ENCODE assay signal across 21 mouse cellular contexts in the genomic region with DNA sequence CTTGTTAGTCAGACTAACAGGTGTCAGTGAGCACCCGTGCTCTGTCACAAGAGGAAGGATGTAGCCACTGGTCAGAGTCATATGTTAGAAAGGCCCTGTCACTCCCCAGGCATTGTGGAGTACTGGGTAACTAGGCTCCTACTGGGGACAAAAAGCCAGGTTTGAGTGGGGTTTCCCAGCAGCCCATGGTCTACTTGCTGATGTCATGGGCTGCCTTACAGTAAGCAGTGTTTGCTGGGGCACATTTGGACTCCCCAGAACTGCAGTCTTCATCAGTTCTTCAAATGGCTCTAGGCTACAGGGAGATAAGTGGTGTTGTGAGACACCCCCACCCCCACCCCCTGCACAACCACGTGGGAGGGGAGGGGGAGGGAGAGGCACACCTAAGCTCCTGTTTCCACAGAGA. TPM values are rescaled to one million over a fixed set of nuclear protein-coding genes. Genes with fewer than 3 reads are reported as not detected.
DNase-seq lines count a peak whose midpoint lies in the region; ATAC-seq and TF ChIP-seq lines count a peak whose summit lies in the region.
"Had no signal": no experiment of that assay in that cellular context is flagged by ENCODE, and none has a peak within 500 bp of the region (broad histone marks: within the 10 kb centered on the region; RNA-seq: fewer than 3 reads in every experiment).

No protein-coding gene starts in this region.

- no peak overlapping the region for H3K9ac ChIP-seq in MEL (ENCODE audit: control insufficient read depth, low read depth, low read length, poor library complexity, severe bottlenecking)
- no peak overlapping the region for H3K9ac ChIP-seq in intestine, embryonic 16.5 days (ENCODE audit: low read depth, low read length)
- H3K9ac ChIP-seq: embryonic facial prominence, embryonic 12.5 days; limb, embryonic 13.5 days; midbrain, embryonic 13.5 days had no signal

- H3K27me3 ChIP-seq in spleen, adult 2 months (ENCODE audit: control insufficient read depth, insufficient read depth, low read length), result no peaks in the 10 kb centered on the region
- no peaks in the 10 kb centered on the region for H3K27me3 ChIP-seq in MEL (ENCODE audit: control insufficient read depth in 1 of 2, insufficient read depth in 2 of 2, low read length in 2 of 2)
- no peaks in the 10 kb centered on the region for H3K27me3 ChIP-seq in intestine, embryonic 16.5 days (replicated peaks; ENCODE audit: control insufficient read depth, insufficient read depth, low read length)
- H3K27me3 ChIP-seq: embryonic facial prominence, embryonic 12.5 days; limb, embryonic 13.5 days; midbrain, embryonic 13.5 days; Patski had no signal

- H3K9me3 ChIP-seq in MEL (replicated peaks; ENCODE audit: insufficient read depth, low read length), result no peaks in the 10 kb centered on the region
- no peaks in the 10 kb centered on the region for H3K9me3 ChIP-seq in intestine, embryonic 16.5 days (ENCODE audit: control insufficient read depth, low read length)
- H3K9me3 ChIP-seq: embryonic facial prominence, embryonic 12.5 days; limb, embryonic 13.5 days; midbrain, embryonic 13.5 days had no signal

- H3K36me3 ChIP-seq in spleen, adult 2 months (ENCODE audit: control insufficient read depth, insufficient read depth, low read length), result no peaks in the 10 kb centered on the region
- no peaks in the 10 kb centered on the region for H3K36me3 ChIP-seq in MEL (ENCODE audit: control insufficient read depth in 1 of 2, insufficient read depth in 2 of 2, low read length in 2 of 2)
- H3K36me3 ChIP-seq in intestine, embryonic 16.5 days (ENCODE audit: control insufficient read depth, insufficient read depth, low read length), result no peaks in the 10 kb centered on the region
- H3K36me3 ChIP-seq: embryonic facial prominence, embryonic 12.5 days; limb, embryonic 13.5 days; midbrain, embryonic 13.5 days had no signal

- TF ChIP-seq EP300 in MEL (IDR thresholded peaks at IDR 0.05; ENCODE audit: low read depth in 1 of 2, low read length in 2 of 2), result no peak

- peak; percentile 34 for ATAC-seq in inflammation-experienced regulatory T-cells, adult 6 months
- ATAC-seq in intestine, embryonic 16.5 days, result no peak
- ATAC-seq: midbrain, embryonic 13.5 days; Patski had no signal

- peaks cover 58% of the 10 kb centered on the region for H3K4me1 ChIP-seq in spleen, adult 2 months (ENCODE audit: control insufficient read depth, insufficient read depth, insufficient read length)
- H3K4me1 ChIP-seq in MEL (ENCODE audit: control insufficient read depth in 1 of 2, insufficient read depth in 2 of 2, low read length in 2 of 2), result no peaks in the 10 kb centered on the region
- H3K4me1 ChIP-seq in intestine, embryonic 16.5 days (ENCODE audit: control insufficient read depth, insufficient read depth, low read length), result no peaks in the 10 kb centered on the region
- H3K4me1 ChIP-seq: embryonic facial prominence, embryonic 12.5 days; midbrain, embryonic 13.5 days had no signal

- no peaks in the 10 kb centered on the region for H3K79me2 ChIP-seq in MEL (ENCODE audit: control insufficient read depth, insufficient read depth, low read length, poor library complexity)

- WGBS in spleen, adult 2 months, result 3% methylated on average over 2 of the region's 2 CpGs
- 31% methylated on average over 2 of the region's 2 CpGs for WGBS in intestine, embryonic 16.5 days

- no peak for TF ChIP-seq CTCF in spleen, adult 2 months (IDR thresholded peaks at IDR 0.05; ENCODE audit: extremely low read depth, insufficient read depth, insufficient read length, insufficient replicate concordance)
- TF ChIP-seq CTCF in MEL (IDR thresholded peaks at IDR 0.05 in 2 of 3, conservative IDR thresholded peaks at IDR 0.05 in 1 of 3; ENCODE audit: control insufficient read depth in 1 of 3, insufficient read depth in 1 of 3, low read depth in 2 of 3, low read length in 3 of 3, poor library complexity in 1 of 3, severe bottlenecking in 1 of 3), result no peak

- TF ChIP-seq POLR2A in spleen, adult 2 months (IDR thresholded peaks at IDR 0.05; ENCODE audit: low read depth, low read length), result no peak
- no peak for TF ChIP-seq POLR2A in MEL (IDR thresholded peaks at IDR 0.05; ENCODE audit: control insufficient read depth in 1 of 2, insufficient read depth in 1 of 2, low read depth in 1 of 2, low read length in 2 of 2, poor library complexity in 1 of 2)

- H3K4me2 ChIP-seq in intestine, embryonic 16.5 days (ENCODE audit: low read depth, low read length), result no peak overlapping the region
- H3K4me2 ChIP-seq: embryonic facial prominence, embryonic 12.5 days; limb, embryonic 13.5 days; midbrain, embryonic 13.5 days had no signal

- peak overlapping the region; percentile 73 for H3K27ac ChIP-seq in spleen, adult 2 months (ENCODE audit: insufficient read depth, low read length)
- no peak overlapping the region for H3K27ac ChIP-seq in MEL (ENCODE audit: control insufficient read depth, low read depth, low read length)
- no peak overlapping the region for H3K27ac ChIP-seq in intestine, embryonic 16.5 days (ENCODE audit: low read length)
- H3K27ac ChIP-seq: embryonic facial prominence, embryonic 12.5 days; gastrocnemius, adult 2 months; kidney, postnatal 0 days; limb, embryonic 13.5 days; midbrain, embryonic 13.5 days had no signal

- no peak for TF ChIP-seq RAD21 in MEL (IDR thresholded peaks at IDR 0.05; ENCODE audit: low read depth, low read length)

- DNase-seq in spleen, adult 2 months (ENCODE audit: low read depth in 1 of 2, low spot score in 2 of 2), result peak in 1 of 2 experiments; percentile 46
- no peak for DNase-seq in spleen, adult 12 weeks (ENCODE audit: low spot score)
- no peak for DNase-seq in MEL (ENCODE audit: low read depth, low spot score)
- DNase-seq in cerebellum, adult 11 months, result no peak
- no peak for DNase-seq in heart, adult 8-10 months (ENCODE audit: low spot score)
- DNase-seq: cerebellum, postnatal 25 days; gastrocnemius, adult 2 months; heart, adult 18-20 months; lung, adult 2 months; lung, postnatal 4 days had no signal

- no peak overlapping the region for H3K4me3 ChIP-seq in spleen, adult 2 months (ENCODE audit: extremely low read depth, insufficient read depth, insufficient read length)
- H3K4me3 ChIP-seq in MEL (ENCODE audit: control insufficient read depth in 1 of 2, insufficient read depth in 1 of 2, low read depth in 2 of 2, low read length in 2 of 2), result no peak overlapping the region
- H3K4me3 ChIP-seq in intestine, embryonic 16.5 days (ENCODE audit: low read length), result no peak overlapping the region
- H3K4me3 ChIP-seq: embryonic facial prominence, embryonic 12.5 days; gastrocnemius, adult 2 months; limb, embryonic 13.5 days; midbrain, embryonic 13.5 days had no signal

TF ChIP-seq in MEL, 35 proteins besides CTCF, POLR2A, EP300 and RAD21:
- TF ChIP-seq USF1 (IDR thresholded peaks at IDR 0.05; ENCODE audit: low read depth, low read length), result 0 out of 2 replicates have a peak, but pooled peaks have one; percentile 33
- no peak for TF ChIP-seq GABPA (IDR thresholded peaks at IDR 0.05; ENCODE audit: low read depth, low read length)

RNA-seq across cellular contexts. Expression of a gene that starts 23.5 kb away (rescaled TPM):
- polyA plus RNA-seq in spleen, adult 2 months (2012; rRNA removed), result 0.20 and 0.23 TPM in 2 replicates
- total RNA-seq in MEL (2012; rRNA removed), result not detected in 2 replicates
- polyA plus RNA-seq in MEL (2012; ENCODE audit: insufficient read depth in 1 of 2, insufficient read length in 2 of 2, low read depth in 1 of 2, low replicate concordance in 2 of 2, missing spikeins in 1 of 2), result under 1 TPM in 1 of 2 experiments, not detected in 1; 0.18 TPM
- not detected for polyA plus RNA-seq in inflammation-experienced regulatory T-cells, adult 6 months (2017; shearing (Covaris generic))
- not detected for total RNA-seq in heart, adult 8-10 months (2022)
- polyA plus RNA-seq in intestine, embryonic 16.5 days (2015; fragmentation: Nextera tagmentation; extraction: Ambion mirVana), result not detected in 2 replicates
- total RNA-seq: gastrocnemius, adult 2 months; heart, adult 18-20 months had no signal
- polyA plus RNA-seq: embryonic facial prominence, embryonic 12.5 days; heart, embryonic 16.5 days; hindbrain, embryonic 11.5 days; intestine, embryonic 14.5 days; kidney, postnatal 0 days; limb, embryonic 13.5 days; lung, adult 2 months; midbrain, embryonic 13.5 days; Patski; stomach, embryonic 16.5 days had no signal

RNA-seq across cellular contexts. Expression of a gene that starts 48.9 kb away (rescaled TPM):
- polyA plus RNA-seq in spleen, adult 2 months (2012; rRNA removed), result 80.8 and 211 TPM in 2 replicates
- total RNA-seq in MEL (2012; rRNA removed), result 55.8 and 59.6 TPM in 2 replicates
- 10 to 100 TPM in 1 of 2 experiments, not detected in 1; 62.7 TPM for polyA plus RNA-seq in MEL (2012; ENCODE audit: insufficient read depth in 1 of 2, insufficient read length in 2 of 2, low read depth in 1 of 2, low replicate concordance in 2 of 2, missing spikeins in 1 of 2)
- polyA plus RNA-seq in inflammation-experienced regulatory T-cells, adult 6 months (2017; shearing (Covaris generic)), result 10 to 100 TPM; 59.0 to 98.1 (median 74.1) TPM
- total RNA-seq in heart, adult 8-10 months (2022), result 100 to 1,000 TPM; 120 to 144 (median 136) TPM
- polyA plus RNA-seq in intestine, embryonic 16.5 days (2015; fragmentation: Nextera tagmentation; extraction: Ambion mirVana), result 293 and 308 TPM in 2 replicates
